ENCODE assay signal across 10 mouse cellular contexts in the genomic region with DNA sequence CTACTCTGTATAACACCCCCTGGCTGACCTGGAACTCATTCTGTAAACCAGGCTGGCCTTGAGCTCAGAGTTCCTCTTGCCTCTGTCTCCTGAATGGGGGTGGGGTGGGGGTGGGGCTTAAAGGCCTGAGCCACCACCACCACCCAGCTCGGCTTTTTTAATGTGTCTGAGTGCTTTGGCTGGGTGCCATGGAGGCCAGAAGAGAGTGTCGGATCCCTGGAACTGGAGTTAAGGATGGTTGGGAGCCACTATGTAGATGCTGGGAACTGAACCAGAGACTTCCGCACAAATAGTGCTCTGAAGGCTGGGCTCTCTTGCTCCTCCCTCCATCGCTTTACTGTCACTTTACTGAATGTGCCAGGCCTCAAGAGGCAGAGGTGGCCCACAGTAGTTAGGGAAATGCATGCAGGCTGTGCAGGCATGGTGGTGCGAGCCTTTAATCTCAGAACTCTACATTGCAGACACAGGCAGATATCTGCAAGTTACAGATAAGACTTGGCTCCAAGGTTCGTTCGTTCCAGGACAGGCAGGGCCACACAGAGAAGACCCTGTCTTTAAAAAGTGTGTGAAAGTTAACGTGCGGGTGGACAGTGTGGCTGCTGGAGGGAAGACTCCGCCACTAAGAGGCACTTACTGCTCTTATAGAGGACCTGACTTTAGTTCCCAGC. TPM values are rescaled to one million over a fixed set of nuclear protein-coding genes. Genes with fewer than 3 reads are reported as not detected.
DNase-seq lines count a peak whose midpoint lies in the region; ATAC-seq and TF ChIP-seq lines count a peak whose summit lies in the region.
"Had no signal": no experiment of that assay in that cellular context is flagged by ENCODE, and none has a peak within 500 bp of the region (broad histone marks: within the 10 kb centered on the region; RNA-seq: fewer than 3 reads in every experiment).

No protein-coding gene starts in this region.

- H3K27ac ChIP-seq in kidney, embryonic 14.5 days (ENCODE audit: low read depth, low read length), result no peak overlapping the region
- peak overlapping the region; percentile 79 for H3K27ac ChIP-seq in bone marrow, adult 2 months (ENCODE audit: control insufficient read depth, insufficient read depth, low read depth, low read length, poor library complexity)
- no peak overlapping the region for H3K27ac ChIP-seq in kidney, embryonic 16.5 days (ENCODE audit: low read length)
- H3K27ac ChIP-seq in forebrain, embryonic 12.5 days, result no peak overlapping the region
- H3K27ac ChIP-seq: embryonic facial prominence, embryonic 13.5 days had no signal

- H3K4me1 ChIP-seq in kidney, embryonic 14.5 days (ENCODE audit: control insufficient read depth, insufficient read depth, low read length), result no peaks in the 10 kb centered on the region
- H3K4me1 ChIP-seq in bone marrow, adult 2 months (ENCODE audit: control insufficient read depth, insufficient read depth, low read length), result no peaks in the 10 kb centered on the region; the same call in none of the 2 replicates
- H3K4me1 ChIP-seq in kidney, embryonic 16.5 days (ENCODE audit: insufficient read depth, low read length), result no peaks in the 10 kb centered on the region
- no peaks in the 10 kb centered on the region for H3K4me1 ChIP-seq in forebrain, embryonic 12.5 days
- no peaks in the 10 kb centered on the region for H3K4me1 ChIP-seq in lung, adult 2 months (ENCODE audit: control insufficient read depth, insufficient read depth, low read length)
- H3K4me1 ChIP-seq: embryonic facial prominence, embryonic 13.5 days had no signal

- no peaks in the 10 kb centered on the region for H3K36me3 ChIP-seq in kidney, embryonic 14.5 days (ENCODE audit: control insufficient read depth, insufficient read depth, low read length)
- H3K36me3 ChIP-seq in kidney, embryonic 16.5 days (ENCODE audit: insufficient read depth, low read length), result no peaks in the 10 kb centered on the region
- H3K36me3 ChIP-seq in forebrain, embryonic 12.5 days (replicated peaks), result no peaks in the 10 kb centered on the region
- H3K36me3 ChIP-seq: embryonic facial prominence, embryonic 13.5 days had no signal

- no peak overlapping the region for H3K9ac ChIP-seq in kidney, embryonic 14.5 days (ENCODE audit: low read depth, low read length)
- no peak overlapping the region for H3K9ac ChIP-seq in kidney, embryonic 16.5 days (replicated peaks; ENCODE audit: low read length)
- H3K9ac ChIP-seq in forebrain, embryonic 12.5 days, result no peak overlapping the region
- H3K9ac ChIP-seq: embryonic facial prominence, embryonic 13.5 days had no signal

- no peak for TF ChIP-seq POLR2A in bone marrow, adult 2 months (IDR thresholded peaks at IDR 0.05; ENCODE audit: borderline replicate concordance, control insufficient read depth, low read depth, low read length)
- no peak for TF ChIP-seq POLR2A in lung, adult 2 months (IDR thresholded peaks at IDR 0.05; ENCODE audit: borderline replicate concordance, extremely low read depth, low read depth, low read length)

- no peak for ATAC-seq in kidney, embryonic 14.5 days (ENCODE audit: low FRiP score, low TSS enrichment)
- ATAC-seq in kidney, embryonic 16.5 days (ENCODE audit: low FRiP score, low TSS enrichment), result peak; percentile 23; the same call in 1 of the 2 replicates
- ATAC-seq in megakaryocyte progenitor cell, adult 5-6 weeks (replicated peaks; ENCODE audit: poor library complexity), result peak; percentile 96
- no peak for ATAC-seq in forebrain, embryonic 12.5 days (ENCODE audit: low FRiP score)
- ATAC-seq: lung, postnatal 0 days had no signal

- no peak overlapping the region for H3K4me3 ChIP-seq in kidney, embryonic 14.5 days (ENCODE audit: low read length)
- no peak overlapping the region for H3K4me3 ChIP-seq in bone marrow, adult 2 months (replicated peaks; ENCODE audit: control insufficient read depth, low read depth, low read length)
- H3K4me3 ChIP-seq in kidney, embryonic 16.5 days (ENCODE audit: low read length), result no peak overlapping the region
- no peak overlapping the region for H3K4me3 ChIP-seq in forebrain, embryonic 12.5 days (replicated peaks)
- no peak overlapping the region for H3K4me3 ChIP-seq in lung, adult 2 months (replicated peaks; ENCODE audit: extremely low read depth, low read depth, low read length)
- H3K4me3 ChIP-seq: embryonic facial prominence, embryonic 13.5 days had no signal

- H3K27me3 ChIP-seq in kidney, embryonic 14.5 days (ENCODE audit: control insufficient read depth, insufficient read depth, low read length), result no peaks in the 10 kb centered on the region
- no peaks in the 10 kb centered on the region for H3K27me3 ChIP-seq in kidney, embryonic 16.5 days (ENCODE audit: insufficient read depth, low read length)
- H3K27me3 ChIP-seq in forebrain, embryonic 12.5 days, result no peaks in the 10 kb centered on the region
- H3K27me3 ChIP-seq: embryonic facial prominence, embryonic 13.5 days had no signal

- WGBS in kidney, embryonic 14.5 days, result 77% methylated on average over 10 of the region's 10 CpGs
- 53% methylated on average over 10 of the region's 10 CpGs for WGBS in bone marrow, adult 2 months
- WGBS in kidney, embryonic 16.5 days, result 61% methylated on average over 10 of the region's 10 CpGs
- WGBS in forebrain, embryonic 12.5 days, result 76% methylated on average over 10 of the region's 10 CpGs
- WGBS in lung, adult 2 months, result 66% methylated on average over 10 of the region's 10 CpGs

- TF ChIP-seq CTCF in bone marrow, adult 2 months (IDR thresholded peaks at IDR 0.05; ENCODE audit: control insufficient read depth, insufficient read depth, low read length), result no peak
- TF ChIP-seq CTCF in lung, adult 2 months (IDR thresholded peaks at IDR 0.05; ENCODE audit: insufficient read depth, low read length), result no peak

- no peaks in the 10 kb centered on the region for H3K9me3 ChIP-seq in kidney, embryonic 14.5 days (ENCODE audit: control insufficient read depth, low read length)
- H3K9me3 ChIP-seq in kidney, embryonic 16.5 days (ENCODE audit: low read length), result no peaks in the 10 kb centered on the region
- H3K9me3 ChIP-seq in forebrain, embryonic 12.5 days, result no peaks in the 10 kb centered on the region
- H3K9me3 ChIP-seq: embryonic facial prominence, embryonic 13.5 days had no signal

- peak; percentile 24 for DNase-seq in kidney, adult 11 months
- no peak for DNase-seq in lung, adult 2 months
- no peak for DNase-seq in natural killer cell, adult 2 months (ENCODE audit: low spot score in 2 of 2)

- H3K4me2 ChIP-seq in kidney, embryonic 14.5 days (replicated peaks; ENCODE audit: low read depth, low read length), result no peak overlapping the region
- no peak overlapping the region for H3K4me2 ChIP-seq in kidney, embryonic 16.5 days (replicated peaks; ENCODE audit: low read depth, low read length)
- no peak overlapping the region for H3K4me2 ChIP-seq in forebrain, embryonic 12.5 days
- H3K4me2 ChIP-seq: embryonic facial prominence, embryonic 13.5 days had no signal

RNA-seq across cellular contexts. Expression of gene Gata1, which starts 15.3 kb away (rescaled TPM):
- polyA plus RNA-seq in kidney, embryonic 14.5 days (2014; fragmentation: Nextera tagmentation; extraction: Ambion mirVana), result 0.49 and 0.53 TPM in 2 replicates
- 91.2 and 137 TPM in 2 replicates for polyA plus RNA-seq in bone marrow, adult 2 months (2011; ENCODE audit: insufficient read depth, insufficient read length, low replicate concordance, missing spikeins)
- 0.58 and 0.69 TPM in 2 replicates for polyA plus RNA-seq in kidney, embryonic 16.5 days (2015; fragmentation: Nextera tagmentation; extraction: Ambion mirVana)
- total RNA-seq in megakaryocyte progenitor cell, adult 5-6 weeks (2015), result 10.7 and 26.3 TPM in 2 replicates
- total RNA-seq in megakaryocyte progenitor cell, adult 5-6 weeks (2017), result 8.7 and 20.8 TPM in 2 replicates
- 0.87 and 0.97 TPM in 2 replicates for polyA plus RNA-seq in forebrain, embryonic 12.5 days (2016; fragmentation: Nextera tagmentation; extraction: Ambion mirVana)
- polyA plus RNA-seq in lung, adult 2 months (2012; rRNA removed), result 0.76 and 1.8 TPM in 2 replicates

RNA-seq across cellular contexts. Expression of gene Glod5, which starts 25.1 kb away (rescaled TPM):
- not detected in 2 replicates for polyA plus RNA-seq in kidney, embryonic 14.5 days (2014; fragmentation: Nextera tagmentation; extraction: Ambion mirVana)
- polyA plus RNA-seq in bone marrow, adult 2 months (2011; ENCODE audit: insufficient read depth, insufficient read length, low replicate concordance, missing spikeins), result not detected in 2 replicates
- polyA plus RNA-seq in kidney, embryonic 16.5 days (2015; fragmentation: Nextera tagmentation; extraction: Ambion mirVana), result 0.34 and 0.64 TPM in 2 replicates
- not detected in 2 replicates for total RNA-seq in megakaryocyte progenitor cell, adult 5-6 weeks (2015)
- total RNA-seq in megakaryocyte progenitor cell, adult 5-6 weeks (2017), result not detected in 2 replicates
- 0.31 and 0.42 TPM in 2 replicates for polyA plus RNA-seq in forebrain, embryonic 12.5 days (2016; fragmentation: Nextera tagmentation; extraction: Ambion mirVana)
- polyA plus RNA-seq in lung, adult 2 months (2012; rRNA removed), result 0.19 TPM in 1 of 2 replicates, not detected in the other
- polyA plus RNA-seq: embryonic facial prominence, embryonic 13.5 days had no signal

RNA-seq across cellular contexts. Expression of gene Hdac6, which starts 45.5 kb away (rescaled TPM):
- polyA plus RNA-seq in kidney, embryonic 14.5 days (2014; fragmentation: Nextera tagmentation; extraction: Ambion mirVana), result 28.7 and 51.3 TPM in 2 replicates
- polyA plus RNA-seq in bone marrow, adult 2 months (2011; ENCODE audit: insufficient read depth, insufficient read length, low replicate concordance, missing spikeins), result 8.3 and 17.0 TPM in 2 replicates
- 65.3 and 69.8 TPM in 2 replicates for polyA plus RNA-seq in kidney, embryonic 16.5 days (2015; fragmentation: Nextera tagmentation; extraction: Ambion mirVana)
- total RNA-seq in megakaryocyte progenitor cell, adult 5-6 weeks (2015), result 9.2 and 10.4 TPM in 2 replicates
- total RNA-seq in megakaryocyte progenitor cell, adult 5-6 weeks (2017), result 6.5 and 7.6 TPM in 2 replicates
- polyA plus RNA-seq in forebrain, embryonic 12.5 days (2016; fragmentation: Nextera tagmentation; extraction: Ambion mirVana), result 81.5 and 85.6 TPM in 2 replicates
- polyA plus RNA-seq in lung, adult 2 months (2012; rRNA removed), result 16.0 and 22.8 TPM in 2 replicates

Comparison
In these comparisons a context has a peak if more than half of its experiments do, and no peak if none do; other contexts are left out.
1. ATAC-seq: peak in kidney, embryonic 16.5 days (single experiment) and megakaryocyte progenitor cell, adult 5-6 weeks (single experiment); none in kidney, embryonic 14.5 days (single experiment) and forebrain, embryonic 12.5 days (single experiment).
2. RNA of gene Gata1, which starts 15.3 kb away (polyA plus RNA-seq): 91.2 to 137 TPM in bone marrow, adult 2 months; 0.76 to 1.8 TPM in lung, adult 2 months, 0.87 to 0.97 TPM in forebrain, embryonic 12.5 days, 0.58 to 0.69 TPM in kidney, embryonic 16.5 days and 0.49 to 0.53 TPM in kidney, embryonic 14.5 days; every median in the first group is over 10 times any median in the second.